Mouse (Mus musculus) heart, embryonic 11.5 days (tissue): ENCODE measurements around the gene Gmeb2. TPM values are rescaled to one million over a fixed set of nuclear protein-coding genes. Genes with fewer than 3 reads are reported as not detected.

Source experiments
- ATAC-seq: fragments of 200-750 bp; cut with Nextera tagmentation; replicated peaks from 2 replicates; pipeline ENCODE4 v1.8.0; 2017; ENCODE audit warnings: moderate library complexity; ENCODE audit not compliant: insufficient number of reproducible peaks, low FRiP score, low TSS enrichment
- H3K27ac ChIP-seq: fragments of 300-500 bp; sonication (generic); 2 replicates; pipeline ENCODE4 v1.5.1; 2014; ENCODE audit warnings: mild to moderate bottlenecking, low read depth, low read length
- H3K27me3 ChIP-seq: fragments of 300-500 bp; sonication (generic); 2 replicates; pipeline ENCODE4 v1.6.1; 2014; ENCODE audit warnings: mild to moderate bottlenecking, low read length, mixed read lengths; ENCODE audit not compliant: control insufficient read depth, insufficient read depth
- H3K36me3 ChIP-seq: fragments of 300-500 bp; sonication (generic); 2 replicates; pipeline ENCODE4 v1.6.1; 2014; ENCODE audit warnings: mild to moderate bottlenecking, low read length, moderate library complexity, mixed read lengths; ENCODE audit not compliant: control insufficient read depth, insufficient read depth
- H3K4me1 ChIP-seq: fragments of 300-500 bp; sonication (generic); 2 replicates; pipeline ENCODE4 v1.6.1; 2014; ENCODE audit warnings: low read length; ENCODE audit not compliant: control insufficient read depth, insufficient read depth
- H3K4me2 ChIP-seq: fragments of 300-500 bp; sonication (generic); 2 replicates; pipeline ENCODE4 v1.6.1; 2014; ENCODE audit warnings: mild to moderate bottlenecking, moderate library complexity
- H3K4me3 ChIP-seq: fragments of 300-500 bp; sonication (generic); 2 replicates; pipeline ENCODE4 v1.5.1; 2014; ENCODE audit warnings: low read depth, low read length
- H3K9ac ChIP-seq: fragments of 300-500 bp; sonication (generic); 2 replicates; pipeline ENCODE4 v1.6.1; 2014; ENCODE audit warnings: mild to moderate bottlenecking, low read depth, low read length, moderate library complexity
- H3K9me3 ChIP-seq: fragments of 300-500 bp; sonication (generic); replicated peaks from 2 replicates; pipeline ENCODE4 v1.6.1; 2016; ENCODE audit warnings: low read length; ENCODE audit not compliant: control insufficient read depth
- whole genome bisulfite sequencing: fragments of 180-500 bp; shearing (Covaris S2); extraction: QIAGEN DNeasy Blood & Tissue Kit; methylation state at CpG from one replicate; pipeline ENCODE4 v1.1.7; 2014; ENCODE audit not compliant: insufficient replicate concordance; 5-methylcytosine and 5-hydroxymethylcytosine counted together
- polyA plus RNA-seq: library from polyadenylated mRNA; unstranded; fragments of >200 nt; fragmentation: Nextera tagmentation; extraction: Ambion mirVana; gene quantifications from 2 replicates; pipeline ENCODE4 v1.2.1, GENCODE M21; 2014

Gene Gmeb2
- polyA plus RNA-seq, 1 experiment from 2014 or later: 9.1 TPM

GRCm38 (mm10) chr2:181266839-181267238, 21.0 kb downstream of the Gmeb2 start:
- no peak overlapping the region for H3K9ac ChIP-seq
- H3K4me3 ChIP-seq: no peak overlapping the region
- 93% methylated on average over 2 of the region's 2 CpGs for WGBS
- peaks cover 23% of the 10 kb centered on the region for H3K36me3 ChIP-seq
- no peaks in the 10 kb centered on the region for H3K27me3 ChIP-seq
- no peak overlapping the region for H3K27ac ChIP-seq
- H3K9me3 ChIP-seq: no peaks in the 10 kb centered on the region
- H3K4me2 ChIP-seq: no peak overlapping the region
- ATAC-seq: no peak
- no peaks in the 10 kb centered on the region for H3K4me1 ChIP-seq

- H3K4me2 ChIP-seq: no peak overlapping the region
- no peak for ATAC-seq
Measured at GRCm38 (mm10) chr2:181253248-181253647, 34.6 kb downstream of the Gmeb2 start.

GRCm38 (mm10) chr2:181251841-181252240, 36.0 kb downstream of the Gmeb2 start:
- ATAC-seq: no peak
- no peak overlapping the region for H3K9ac ChIP-seq
- H3K36me3 ChIP-seq: peaks cover 24% of the 10 kb centered on the region
- H3K27ac ChIP-seq: no peak overlapping the region
- no peaks in the 10 kb centered on the region for H3K4me1 ChIP-seq
- H3K4me3 ChIP-seq: no peak overlapping the region
- H3K27me3 ChIP-seq: no peaks in the 10 kb centered on the region
- 77% methylated on average over 1 of the region's 1 CpGs for WGBS
- no peaks in the 10 kb centered on the region for H3K9me3 ChIP-seq
- H3K4me2 ChIP-seq: no peak overlapping the region

More at GRCm38 (mm10) chr2:181253248-181253647, 34.6 kb downstream of the Gmeb2 start:
- WGBS: 83% methylated on average over 1 of the region's 1 CpGs
- no peak overlapping the region for H3K27ac ChIP-seq
- no peaks in the 10 kb centered on the region for H3K27me3 ChIP-seq
- H3K36me3 ChIP-seq: peaks cover 30% of the 10 kb centered on the region
- H3K4me1 ChIP-seq: no peaks in the 10 kb centered on the region
- no peak overlapping the region for H3K4me3 ChIP-seq
- H3K9ac ChIP-seq: no peak overlapping the region
- H3K9me3 ChIP-seq: no peaks in the 10 kb centered on the region

- H3K27ac ChIP-seq: no peak overlapping the region
- no peaks in the 10 kb centered on the region for H3K9me3 ChIP-seq
- no peak for ATAC-seq
- no peak overlapping the region for H3K4me3 ChIP-seq
- peaks cover 14% of the 10 kb centered on the region for H3K36me3 ChIP-seq
- H3K27me3 ChIP-seq: no peaks in the 10 kb centered on the region
- no peak overlapping the region for H3K9ac ChIP-seq
- H3K4me2 ChIP-seq: no peak overlapping the region
- H3K4me1 ChIP-seq: no peaks in the 10 kb centered on the region
- WGBS: 76% methylated on average over 10 of the region's 10 CpGs
Measured at GRCm38 (mm10) chr2:181249217-181249616, 38.6 kb downstream of the Gmeb2 start.

- no peak overlapping the region for H3K9ac ChIP-seq
- H3K4me3 ChIP-seq: no peak overlapping the region
- no peaks in the 10 kb centered on the region for H3K27me3 ChIP-seq
- ATAC-seq: no peak
- H3K4me2 ChIP-seq: no peak overlapping the region
- no peaks in the 10 kb centered on the region for H3K4me1 ChIP-seq
- WGBS: 47% methylated on average over 2 of the region's 2 CpGs
- H3K27ac ChIP-seq: no peak overlapping the region
- H3K36me3 ChIP-seq: no peaks in the 10 kb centered on the region
- no peaks in the 10 kb centered on the region for H3K9me3 ChIP-seq
Measured at GRCm38 (mm10) chr2:181245031-181245430, 42.8 kb downstream of the Gmeb2 start.

GRCm38 (mm10) chr2:181243706-181244394, 44.0 kb downstream of the Gmeb2 start:
- Histone ChIP-seq H3K27ac (no peak overlapping the region), H3K36me3 (no peaks in the 10 kb centered on the region), H3K27me3 (no peaks in the 10 kb centered on the region), H3K9me3 (no peaks in the 10 kb centered on the region), H3K4me2 (peak overlapping the region; percentile 25; the same call in 1 of the 2 replicates), H3K4me1 (no peaks in the 10 kb centered on the region), H3K4me3 (no peak overlapping the region), H3K9ac (no peak overlapping the region)
- 27% methylated on average over 11 of the region's 11 CpGs for WGBS
- no peak for ATAC-seq

- peak overlapping the region; percentile 81 for H3K9ac ChIP-seq
- WGBS: 71% methylated on average over 3 of the region's 3 CpGs
- H3K4me1 ChIP-seq: no peaks in the 10 kb centered on the region
- H3K9me3 ChIP-seq: no peaks in the 10 kb centered on the region
- H3K27me3 ChIP-seq: no peaks in the 10 kb centered on the region
- peak overlapping the region; percentile 58 for H3K4me3 ChIP-seq
- peak overlapping the region; percentile 78 for H3K4me2 ChIP-seq
- ATAC-seq: no peak
- no peak overlapping the region for H3K27ac ChIP-seq
- no peaks in the 10 kb centered on the region for H3K36me3 ChIP-seq
Measured at GRCm38 (mm10) chr2:181242314-181242665, 45.5 kb downstream of the Gmeb2 start.

GRCm38 (mm10) chr2:181241602-181242313, 46.1 kb downstream of the Gmeb2 start, which contains the start of gene Helz2:
Gene Helz2, minus strand, starts transcription at chr2:181242027.
- ATAC-seq: peak; percentile 71
- no peak within 1 kb of the TSS for H3K27ac ChIP-seq
- H3K9ac ChIP-seq: peak within 1 kb of the TSS; percentile 81
- peak within 1 kb of the TSS; percentile 58 for H3K4me3 ChIP-seq
- no peaks in the 10 kb centered on the region for H3K4me1 ChIP-seq
- H3K27me3 ChIP-seq: no peaks in the 10 kb centered on the region
- peak within 1 kb of the TSS; percentile 78 for H3K4me2 ChIP-seq
- H3K9me3 ChIP-seq: no peaks in the 10 kb centered on the region
- no peaks in the 10 kb centered on the region for H3K36me3 ChIP-seq
- WGBS: 6% methylated on average over 16 of the region's 16 CpGs
